Mouse (Mus musculus) forebrain, postnatal 0 days (tissue): ENCODE results near the gene Ubac2. TPM values are rescaled to one million over a fixed set of nuclear protein-coding genes. Genes with fewer than 3 reads are reported as not detected.

Experiments used
- ATAC-seq: fragments of 200-750 bp; cut with Nextera tagmentation; 2 replicates; pipeline ENCODE4 v1.8.0; 2017; ENCODE audit warnings: mild to moderate bottlenecking, moderate library complexity
- DNase-seq: peaks from one replicate; pipeline ENCODE4 v3.0.0-alpha.2; 2015
- H3K27ac ChIP-seq: fragments of 300-500 bp; sonication (generic); 2 replicates; pipeline ENCODE4 v1.5.1; 2014; ENCODE audit warnings: low read depth, mild to moderate bottlenecking, antibody characterized with exemption, low read length, moderate library complexity, mixed read lengths
- H3K27me3 ChIP-seq: fragments of 300-500 bp; sonication (generic); 2 replicates; pipeline ENCODE4 v1.6.1; 2014; ENCODE audit warnings: mild to moderate bottlenecking, low read length, mixed read lengths; ENCODE audit not compliant: insufficient read depth
- H3K36me3 ChIP-seq: fragments of 300-500 bp; sonication (generic); 2 replicates; pipeline ENCODE4 v1.6.1; 2014; ENCODE audit warnings: mild to moderate bottlenecking, moderate library complexity; ENCODE audit not compliant: insufficient read depth
- H3K4me1 ChIP-seq: fragments of 300-500 bp; sonication (generic); 2 replicates; pipeline ENCODE4 v1.6.1; 2014; ENCODE audit warnings: antibody characterized with exemption; ENCODE audit not compliant: insufficient read depth
- H3K4me2 ChIP-seq: fragments of 300-500 bp; sonication (generic); 2 replicates; pipeline ENCODE4 v1.6.1; 2014; ENCODE audit warnings: low read depth, mild to moderate bottlenecking, moderate library complexity
- H3K4me3 ChIP-seq: fragments of 300-500 bp; sonication (generic); 2 replicates; pipeline ENCODE4 v1.5.1; 2014; ENCODE audit warnings: low read depth, low read length, mixed read lengths
- H3K9ac ChIP-seq: fragments of 300-500 bp; sonication (generic); 2 replicates; pipeline ENCODE4 v1.6.1; 2014; ENCODE audit warnings: mild to moderate bottlenecking
- H3K9me3 ChIP-seq: fragments of 300-500 bp; sonication (generic); 2 replicates; pipeline ENCODE4 v1.6.1; 2016; ENCODE audit warnings: low read length
- CTCF ChIP-seq: sonication (generic); IDR thresholded peaks from 2 replicates; pipeline ENCODE4 v1.5.1; 2016; ENCODE audit warnings: antibody characterized with exemption, control low read depth, low read depth
- WGBS: fragments of 180-500 bp; shearing (Covaris S2); extraction: QIAGEN DNeasy Blood & Tissue Kit; methylation state at CpG from one replicate; pipeline ENCODE4 v1.1.7; 2014; 5-methylcytosine and 5-hydroxymethylcytosine counted together
- polyA plus RNA-seq: library from polyadenylated mRNA; unstranded; fragments of >200 nt; fragmentation: Nextera tagmentation; extraction: Ambion mirVana; gene quantifications from 2 replicates; pipeline ENCODE4 v1.2.1, GENCODE M21; 2015
- total RNA-seq: library from RNA; depleted of rRNA; stranded (reverse); fragments of >200 nt; gene quantifications from 2 replicates; pipeline ENCODE4 v1.2.3, GENCODE M21; 2014

The Ubac2 gene
- total and polyA plus RNA-seq, 2 experiments from 2014 or later: 41.9 to 52.6 TPM

- WGBS: 90% methylated on average over 13 of the region's 13 CpGs
- Histone ChIP-seq H3K36me3 (peaks cover 15% of the 10 kb centered on the region), H3K27ac (no peak overlapping the region), H3K4me2 (no peak overlapping the region), H3K9me3 (no peaks in the 10 kb centered on the region), H3K4me3 (no peak overlapping the region), H3K4me1 (no peaks in the 10 kb centered on the region), H3K27me3 (no peaks in the 10 kb centered on the region), H3K9ac (no peak overlapping the region)
- DNase-seq (no peak), ATAC-seq (no peak)
- TF ChIP-seq CTCF: no peak
Observed at GRCm38 (mm10) chr14:121992395-121993280, 114.2 kb downstream of the Ubac2 start.

GRCm38 (mm10) chr14:121993616-121994015 is 115.2 kb downstream of the Ubac2 start:
- Histone ChIP-seq H3K4me1 (no peaks in the 10 kb centered on the region), H3K4me3 (no peak overlapping the region), H3K36me3 (peaks cover 15% of the 10 kb centered on the region), H3K27ac (no peak overlapping the region), H3K4me2 (no peak overlapping the region), H3K9me3 (no peaks in the 10 kb centered on the region), H3K27me3 (no peaks in the 10 kb centered on the region), H3K9ac (no peak overlapping the region)
- ATAC-seq (no peak), DNase-seq (no peak)
- WGBS: 97% methylated on average over 4 of the region's 4 CpGs
- no peak for TF ChIP-seq CTCF

- Histone ChIP-seq H3K9me3 (no peaks in the 10 kb centered on the region), H3K27ac (no peak overlapping the region), H3K9ac (no peak overlapping the region), H3K27me3 (no peaks in the 10 kb centered on the region), H3K4me1 (no peaks in the 10 kb centered on the region), H3K4me2 (no peak overlapping the region), H3K4me3 (no peak overlapping the region), H3K36me3 (peaks cover 15% of the 10 kb centered on the region)
- ATAC-seq: no peak
- TF ChIP-seq CTCF: no peak
- WGBS: 94% methylated on average over 17 of the region's 17 CpGs
- no peak for DNase-seq
Observed at GRCm38 (mm10) chr14:121994171-121994700, 115.8 kb downstream of the Ubac2 start.

- Histone ChIP-seq H3K27ac (no peak overlapping the region), H3K4me1 (no peaks in the 10 kb centered on the region), H3K36me3 (peaks cover 15% of the 10 kb centered on the region), H3K9ac (no peak overlapping the region), H3K9me3 (no peaks in the 10 kb centered on the region), H3K4me3 (no peak overlapping the region), H3K27me3 (no peaks in the 10 kb centered on the region), H3K4me2 (no peak overlapping the region)
- ATAC-seq (no peak), DNase-seq (no peak)
- 94% methylated on average over 7 of the region's 7 CpGs for WGBS
- no peak for TF ChIP-seq CTCF
Observed at GRCm38 (mm10) chr14:121994846-121995556, 116.6 kb downstream of the Ubac2 start.

GRCm38 (mm10) chr14:121995557-121995870 is 117.1 kb downstream of the Ubac2 start:
- Histone ChIP-seq H3K9me3 (no peaks in the 10 kb centered on the region), H3K4me1 (no peaks in the 10 kb centered on the region), H3K27ac (no peak overlapping the region), H3K4me3 (no peak overlapping the region), H3K9ac (no peak overlapping the region), H3K27me3 (no peaks in the 10 kb centered on the region), H3K36me3 (peaks cover 15% of the 10 kb centered on the region), H3K4me2 (no peak overlapping the region)
- no peak for TF ChIP-seq CTCF
- ATAC-seq (no peak), DNase-seq (no peak)
- 88% methylated on average over 1 of the region's 1 CpGs for WGBS

- Histone ChIP-seq H3K9ac (no peak overlapping the region), H3K4me1 (no peaks in the 10 kb centered on the region), H3K4me2 (no peak overlapping the region), H3K27ac (no peak overlapping the region), H3K9me3 (no peaks in the 10 kb centered on the region), H3K27me3 (no peaks in the 10 kb centered on the region), H3K36me3 (peaks cover 15% of the 10 kb centered on the region), H3K4me3 (no peak overlapping the region)
- ATAC-seq: no peak
- WGBS: 90% methylated on average over 8 of the region's 8 CpGs
- no peak for DNase-seq
- no peak for TF ChIP-seq CTCF
Observed at GRCm38 (mm10) chr14:121996786-121997185, 118.4 kb downstream of the Ubac2 start.

- Histone ChIP-seq H3K36me3 (peaks cover 11% of the 10 kb centered on the region; the same call in 1 of the 2 replicates), H3K27me3 (no peaks in the 10 kb centered on the region), H3K27ac (no peak overlapping the region), H3K4me3 (no peak overlapping the region), H3K9me3 (no peaks in the 10 kb centered on the region), H3K4me2 (no peak overlapping the region), H3K9ac (no peak overlapping the region), H3K4me1 (no peaks in the 10 kb centered on the region)
- ATAC-seq (no peak), DNase-seq (no peak)
- TF ChIP-seq CTCF: no peak
- WGBS: 57% methylated on average over 8 of the region's 8 CpGs
Observed at GRCm38 (mm10) chr14:121999455-121999854, 121.0 kb downstream of the Ubac2 start.
